ENCODE assay signal across 8 mouse cellular contexts in genomic region chr6:37354449-37355179, GRCm38 (mm10). TPM values are rescaled to one million over a fixed set of nuclear protein-coding genes. Genes with fewer than 3 reads are reported as not detected.
DNase-seq lines count a peak whose midpoint lies in the region; ATAC-seq and TF ChIP-seq lines count a peak whose summit lies in the region.

No protein-coding gene starts in this region.

- 36% methylated on average over 17 of the region's 17 CpGs for WGBS in hindbrain, postnatal 0 days

- no peaks in the 10 kb centered on the region for H3K4me1 ChIP-seq in hindbrain, postnatal 0 days (ENCODE audit: insufficient read depth, low read length)

- peak; percentile 98 for TF ChIP-seq CTCF in hindbrain, postnatal 0 days (IDR thresholded peaks at IDR 0.05; ENCODE audit: low read depth)

- no peak overlapping the region for H3K4me2 ChIP-seq in hindbrain, postnatal 0 days (ENCODE audit: low read depth, low read length)

- DNase-seq in cerebellum, postnatal 25 days, result peak; percentile 56 to 70
- peak; percentile 61 to 81 for DNase-seq in frontal cortex, postnatal 36 days (ENCODE audit: low spot score in 2 of 2)
- peak; percentile 94 for DNase-seq in hindbrain, postnatal 0 days (ENCODE audit: low spot score)
- peak; percentile 72 to 78 for DNase-seq in left cerebral cortex, postnatal 10 days (ENCODE audit: extremely low spot score in 1 of 2, low spot score in 2 of 2)
- DNase-seq in right cerebral cortex, postnatal 10 days (ENCODE audit: low spot score in 2 of 2), result peak; percentile 80 to 86

- no peaks in the 10 kb centered on the region for H3K9me3 ChIP-seq in hindbrain, postnatal 0 days (ENCODE audit: low read length)

- no peaks in the 10 kb centered on the region for H3K27me3 ChIP-seq in hindbrain, postnatal 0 days (ENCODE audit: insufficient read depth, low read length)

- no peak overlapping the region for H3K4me3 ChIP-seq in hindbrain, postnatal 0 days (ENCODE audit: low read length)

- no peak overlapping the region for H3K9ac ChIP-seq in hindbrain, postnatal 0 days (replicated peaks; ENCODE audit: low read length)

- H3K27ac ChIP-seq in hindbrain, postnatal 0 days, result no peak overlapping the region

- intact Hi-C loops in left cerebral cortex, postnatal 10 days (cut with DNase I), result loop anchor here (1.0 kb wide), 1 partner anchor 94 kb away; no protein-coding TSS in a partner anchor

- peak; percentile 76 for ATAC-seq in activated CD4-positive, CD25-positive, alpha-beta regulatory T cell, adult 4 months
- peak; percentile 52 for ATAC-seq in hindbrain, postnatal 0 days
- peak; percentile 78 for ATAC-seq in megakaryocyte progenitor cell, adult 5-6 weeks (replicated peaks; ENCODE audit: poor library complexity)
- no peak for ATAC-seq in erythroid progenitor cell, adult 5-6 weeks (replicated peaks; ENCODE audit: low FRiP score, poor library complexity, severe bottlenecking)

- H3K36me3 ChIP-seq in hindbrain, postnatal 0 days (ENCODE audit: insufficient read depth, low read length), result no peaks in the 10 kb centered on the region

RNA-seq across cellular contexts. Expression of gene Dgki, which starts 54.6 kb away (rescaled TPM):
- under 1 TPM in 1 of 2 experiments, not detected in 1; 0.21 TPM for polyA plus RNA-seq in activated CD4-positive, CD25-positive, alpha-beta regulatory T cell, adult 4 months (2017; shearing (Covaris generic))
- 20.1 and 22.3 TPM in 2 replicates for total RNA-seq in hindbrain, postnatal 0 days (2014; rRNA removed)
- 4.4 and 4.5 TPM in 2 replicates for polyA plus RNA-seq in hindbrain, postnatal 0 days (2015; fragmentation: Nextera tagmentation; extraction: Ambion mirVana)
- total RNA-seq in left cerebral cortex, postnatal 10 days (2021), result 10 to 100 TPM; 60.3 to 63.2 TPM
- total RNA-seq in megakaryocyte progenitor cell, adult 5-6 weeks (2015), result 0.12 and 0.20 TPM in 2 replicates
- 0.20 and 0.21 TPM in 2 replicates for total RNA-seq in megakaryocyte progenitor cell, adult 5-6 weeks (2017)
- total RNA-seq in erythroid progenitor cell, adult 5-6 weeks (2015; ENCODE audit: low replicate concordance), result 1.8 TPM in 1 of 2 replicates, not detected in the other
- 1.4 TPM in 1 of 2 replicates, not detected in the other for total RNA-seq in erythroid progenitor cell, adult 5-6 weeks (2017; ENCODE audit: low replicate concordance)
